Mouse (Mus musculus) spleen, postnatal 10 days (tissue): ENCODE measurements around the gene Gm7138.
"Not testable (repeated sequence)": the region's sequence is repeated elsewhere in the genome, so short reads cannot be mapped to it uniquely, and the experiment has no call there.

Experiments used
- DNase-seq, 2 experiments: peaks; one replicate each; pipeline ENCODE4 v3.0.0; 2021 to 2022; ENCODE audit warnings: low spot score in 2 of 2

Gene Gm7138

GRCm38 (mm10) chr10:77776844-77777243 is at the start of gene Gm7138:
Gene Gm7138, minus strand, starts transcription at chr10:77776944.
- not testable (repeated sequence) for DNase-seq

- no peak for DNase-seq
These were observed 42.5 kb upstream of the Gm7138 start for GRCm38 (mm10) chr10:77819203-77819602.

DNA sequence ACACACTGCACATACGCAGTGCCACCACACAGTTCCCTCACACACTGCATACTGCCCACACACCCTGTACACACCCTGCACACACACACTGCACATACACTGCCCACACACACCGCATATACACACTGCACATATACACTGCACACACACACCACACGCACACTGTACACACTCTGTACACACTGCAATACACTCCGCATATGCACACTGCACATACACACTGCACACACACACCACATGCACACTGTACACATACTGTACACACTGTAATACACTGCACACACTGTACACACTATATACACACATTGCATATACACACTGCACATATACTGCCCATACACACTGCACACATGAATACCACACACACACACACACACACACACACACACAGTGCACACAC is 41.8 kb upstream of the Gm7138 start:
- DNase-seq: no peak

DNA sequence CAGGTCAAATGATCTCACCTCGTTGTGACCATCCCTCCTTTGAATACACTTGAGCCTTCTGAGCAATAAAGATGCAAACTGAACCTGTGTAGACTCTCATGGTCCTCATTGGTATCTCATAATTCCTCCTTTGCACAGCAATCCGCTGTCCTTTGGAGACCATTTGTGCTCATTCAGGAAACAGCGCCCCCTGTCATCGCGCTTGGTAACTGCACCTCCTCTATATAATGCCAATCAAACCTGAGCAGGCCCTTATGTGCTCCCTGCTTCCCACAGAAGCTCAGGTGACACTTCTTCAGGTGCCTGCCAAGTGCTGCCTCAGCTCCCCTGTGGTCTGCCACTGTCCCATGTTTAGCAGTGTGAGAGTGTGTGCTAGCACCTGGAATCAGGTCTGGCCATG is 38.8 kb upstream of the Gm7138 start:
- peak; percentile 14 to 50 for DNase-seq

DNA sequence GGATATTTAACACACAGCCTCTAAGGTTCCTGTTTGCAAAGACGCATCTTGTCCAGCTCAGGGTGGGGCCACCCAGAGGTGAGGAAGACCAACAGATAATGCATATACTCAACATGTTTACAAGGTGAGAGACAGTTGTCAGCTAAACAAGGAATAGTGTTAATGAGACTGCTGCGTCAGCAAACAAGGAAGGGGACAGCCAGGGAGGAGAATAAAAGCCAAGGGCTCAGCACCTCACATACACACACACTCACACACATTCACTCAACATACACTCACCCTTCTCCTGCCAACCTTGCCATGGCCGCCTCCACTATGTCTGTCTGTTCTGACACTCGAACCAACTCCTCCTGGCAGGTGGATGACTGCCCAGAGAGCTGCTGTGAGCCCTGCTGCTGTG is 37.6 kb upstream of the Gm7138 start, which contains the start of gene Gm2696:
Gene Gm2696, plus strand, starts transcription at position 301 of the 400 bp plus-strand sequence.
- no peak for DNase-seq

- no peak for DNase-seq
These were observed 35.0 kb upstream of the Gm7138 start, which contains the start of gene Gm9507 for GRCm38 (mm10) chr10:77811743-77812142. Gene Gm9507, minus strand, starts transcription at chr10:77811843.

- no peak for DNase-seq
These were observed 27.4 kb upstream of the Gm7138 start for GRCm38 (mm10) chr10:77804095-77804494.

- DNase-seq: no peak
These were observed 22.3 kb upstream of the Gm7138 start, which contains the start of gene Gm19668 for GRCm38 (mm10) chr10:77798921-77799508. Gene Gm19668, minus strand, starts transcription at chr10:77799133.

DNA sequence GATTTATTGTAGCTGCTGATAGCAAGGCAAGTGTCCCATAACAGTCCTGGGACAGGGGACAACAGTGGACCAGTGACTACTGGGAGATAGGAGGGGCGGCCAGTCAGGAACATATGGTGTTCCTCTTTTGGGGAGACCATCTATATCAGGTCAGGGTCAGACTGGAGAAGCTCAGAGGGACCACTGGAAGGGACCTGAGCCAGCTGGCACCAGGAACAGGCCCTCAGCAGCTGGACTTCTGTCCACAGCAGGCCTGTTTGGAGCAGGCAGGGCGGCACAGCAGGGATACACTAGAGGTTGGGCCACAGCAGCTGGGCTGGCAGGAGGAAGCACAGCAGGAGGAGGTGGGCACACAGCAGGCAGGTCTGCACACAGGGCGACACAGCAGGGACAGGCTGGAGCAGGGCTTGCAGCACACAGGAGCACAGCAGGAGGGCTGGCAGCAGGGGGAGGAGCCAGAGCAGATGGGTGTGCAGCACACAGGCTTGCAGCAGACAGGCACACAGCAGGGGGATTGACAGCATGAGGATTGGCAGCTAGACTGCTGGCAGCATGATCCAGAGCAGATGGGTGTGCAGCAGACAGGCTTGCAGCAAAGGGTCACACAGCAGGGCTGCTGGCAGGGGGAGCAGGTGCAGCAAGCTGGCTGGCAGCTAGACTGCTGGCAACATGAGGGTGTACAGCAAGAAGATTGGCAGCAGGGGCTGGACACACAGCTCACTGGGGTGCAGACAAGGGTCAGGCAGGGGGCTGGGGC is 21.6 kb upstream of the Gm7138 start:
- not testable (repeated sequence) for DNase-seq

- no peak for DNase-seq
These were observed 20.9 kb upstream of the Gm7138 start for GRCm38 (mm10) chr10:77797677-77798076.

DNA sequence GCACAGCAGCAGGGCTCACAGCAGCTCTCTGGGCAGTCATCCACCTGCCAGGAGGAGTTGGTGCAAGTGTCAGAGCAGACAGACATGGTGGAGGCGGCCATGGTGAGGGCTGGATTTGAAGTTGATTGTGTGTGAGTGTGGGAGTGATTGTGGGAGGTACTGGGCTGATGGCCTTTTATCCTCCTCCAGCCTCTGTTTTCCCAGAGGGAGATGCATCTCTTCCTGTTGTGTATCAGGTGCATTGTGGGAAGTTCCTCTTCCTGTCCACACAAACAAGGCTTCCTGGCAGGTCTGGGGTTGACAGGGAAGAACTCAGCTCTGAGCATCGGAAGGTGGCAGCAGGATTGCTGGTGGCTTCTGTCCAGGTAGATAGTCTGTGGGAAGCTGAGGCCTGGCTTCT is 18.2 kb upstream of the Gm7138 start, which contains the start of gene Gm9639:
Gene Gm9639, minus strand, starts transcription at position 101 of the 400 bp plus-strand sequence.
- DNase-seq: no peak

- DNase-seq: no peak
These were observed 11.9 kb upstream of the Gm7138 start for GRCm38 (mm10) chr10:77788621-77789020.

GRCm38 (mm10) chr10:77787876-77788275 is 11.1 kb upstream of the Gm7138 start, which contains the start of gene Gm7137:
Gene Gm7137, minus strand, starts transcription at chr10:77788200.
- DNase-seq: not testable (repeated sequence)

- DNase-seq: not testable (repeated sequence)
These were observed 6.7 kb upstream of the Gm7138 start for GRCm38 (mm10) chr10:77783396-77783795.

- not testable (repeated sequence) for DNase-seq
These were observed 5.7 kb upstream of the Gm7138 start, which contains the start of gene Gm3250 for GRCm38 (mm10) chr10:77782442-77782841. Gene Gm3250, minus strand, starts transcription at chr10:77782542.

GRCm38 (mm10) chr10:77772142-77772541 is 4.6 kb downstream of the Gm7138 start:
- not testable (repeated sequence) for DNase-seq

GRCm38 (mm10) chr10:77771225-77771624 is 5.5 kb downstream of the Gm7138 start, which contains the start of gene Gm3238:
Gene Gm3238, minus strand, starts transcription at chr10:77771325.
- DNase-seq: not testable (repeated sequence)

DNA sequence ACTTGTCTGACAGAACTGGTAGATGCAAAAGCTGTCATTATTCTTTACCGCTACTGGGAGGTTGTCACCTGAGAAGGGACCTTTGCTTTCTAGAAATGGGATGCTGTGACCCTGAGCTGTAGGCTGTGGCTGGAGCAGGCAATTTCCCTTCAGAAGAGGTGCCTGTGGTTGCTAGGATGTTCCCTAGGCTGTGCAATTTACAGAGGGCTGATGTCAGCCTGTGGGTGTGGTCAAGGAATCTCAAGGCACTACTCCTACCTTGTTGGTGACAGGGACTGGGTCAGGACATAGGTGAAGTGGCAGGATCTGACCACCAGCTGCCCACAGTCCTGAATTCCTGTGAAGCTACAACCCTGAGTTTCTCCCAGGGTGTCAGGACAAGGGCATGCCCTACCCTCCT is 7.0 kb downstream of the Gm7138 start:
- DNase-seq: no peak

DNA sequence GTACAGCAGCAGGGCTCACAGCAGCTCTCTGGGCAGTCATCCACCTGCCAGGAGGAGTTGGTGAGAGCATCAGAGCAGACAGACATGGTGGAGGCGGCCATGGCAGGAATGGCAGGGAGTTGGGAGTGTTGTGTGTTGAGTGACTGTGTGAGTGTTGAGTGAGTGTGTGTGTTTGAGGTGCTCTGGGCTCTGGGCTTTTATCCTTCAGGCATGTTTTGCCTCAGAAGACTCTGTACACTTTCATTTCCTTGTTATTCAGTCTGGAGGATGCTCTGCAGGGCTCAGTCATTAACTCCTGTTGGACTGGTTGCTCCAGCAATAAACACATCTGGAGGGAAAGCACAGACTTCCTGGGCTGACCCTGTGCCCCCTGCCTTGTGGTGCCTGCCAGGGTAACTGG is 17.2 kb downstream of the Gm7138 start, which contains the start of gene Gm3233:
Gene Gm3233, minus strand, starts transcription at position 101 of the 400 bp plus-strand sequence.
- not testable (repeated sequence) for DNase-seq

- no peak for DNase-seq
These were observed 23.3 kb downstream of the Gm7138 start for GRCm38 (mm10) chr10:77753448-77753847.

DNA sequence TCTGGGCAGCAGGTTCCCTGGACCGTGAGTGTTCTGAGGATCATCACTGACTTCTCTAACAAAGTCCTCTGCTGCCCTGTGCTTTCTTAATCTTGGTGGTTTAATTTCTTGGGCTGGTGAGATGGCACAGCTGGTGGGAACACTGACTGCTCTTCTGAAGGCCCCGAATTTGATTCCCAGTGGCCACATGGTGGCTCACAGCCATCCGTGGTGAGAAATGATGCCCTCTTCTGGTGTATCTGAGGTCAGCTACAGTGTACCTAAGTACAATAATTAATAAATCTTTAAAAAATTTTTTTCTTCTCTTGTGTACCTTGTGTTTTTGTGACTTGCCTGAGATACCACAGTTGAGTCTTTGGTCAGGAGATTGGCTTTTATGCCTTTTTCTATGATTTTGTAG is 24.4 kb downstream of the Gm7138 start:
- not testable (repeated sequence) for DNase-seq

DNA sequence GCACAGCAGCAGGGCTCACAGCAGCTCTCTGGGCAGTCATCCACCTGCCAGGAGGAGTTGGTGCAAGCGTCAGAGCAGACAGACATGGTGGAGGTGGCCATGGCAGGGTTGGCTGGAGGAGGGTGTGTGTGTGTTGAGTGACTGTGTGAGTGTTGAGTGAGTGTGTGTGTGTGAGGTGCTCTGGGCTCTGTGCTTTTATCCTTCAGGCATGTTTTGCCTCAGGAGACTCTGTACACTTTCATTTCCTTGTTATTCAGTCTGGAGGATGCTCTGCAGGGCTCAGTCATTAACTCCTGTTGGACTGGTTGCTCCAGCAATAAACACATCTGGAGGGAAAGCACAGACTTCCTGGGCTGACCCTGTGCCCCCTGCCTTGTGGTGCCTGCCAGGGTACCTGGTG is 25.5 kb downstream of the Gm7138 start, which contains the start of gene Gm9736:
Gene Gm9736, minus strand, starts transcription at position 101 of the 400 bp plus-strand sequence.
- DNase-seq: not testable (repeated sequence)
